Mouse (Mus musculus) bone marrow macrophage, adult 2 months (primary cell): ENCODE measurements around the gene Recql. TPM values are rescaled to one million over a fixed set of nuclear protein-coding genes. Genes with fewer than 3 reads are reported as not detected.

ENCODE experiments used
- H3K27ac ChIP-seq: 2 replicates; pipeline ENCODE4 v1.5.1; 2012; ENCODE audit warnings: low read depth, low read length; ENCODE audit not compliant: insufficient read depth
- H3K4me1 ChIP-seq: 2 replicates; pipeline ENCODE4 v1.6.1; 2012; ENCODE audit warnings: low read length; ENCODE audit not compliant: control insufficient read depth, insufficient read depth
- H3K4me3 ChIP-seq: 2 replicates; pipeline ENCODE4 v1.5.1; 2012; ENCODE audit warnings: mild to moderate bottlenecking, low read length, moderate library complexity; ENCODE audit not compliant: insufficient read depth
- CTCF ChIP-seq: IDR thresholded peaks from 2 replicates; pipeline ENCODE4 v1.5.1; 2012; ENCODE audit warnings: low read depth, mild to moderate bottlenecking, low read length, moderate library complexity
- POLR2A ChIP-seq: IDR thresholded peaks from 2 replicates; pipeline ENCODE4 v1.6.1; 2012; ENCODE audit warnings: mild to moderate bottlenecking, low read depth, low read length, borderline replicate concordance
- polyA plus RNA-seq: library from polyadenylated mRNA; stranded (reverse); fragments of >200 nt; gene quantifications from 2 replicates; pipeline ENCODE4 v1.2.4, GENCODE M21; 2012; ENCODE audit not compliant: missing spikeins, insufficient read depth, insufficient read length

Recql gene
- 24.7 and 32.4 TPM in 2 replicates for polyA plus RNA-seq

GRCm38 (mm10) chr6:142387011-142387754 lies at the start of gene Recql, which contains the start of gene Golt1b:
TSS of gene Recql (minus strand) at chr6:142387087.
TSS of gene Golt1b (plus strand) at chr6:142387221.
- peak within 1 kb of the TSS; percentile 98 for H3K4me3 ChIP-seq
- no peak within 1 kb of the TSS for H3K27ac ChIP-seq
- TF ChIP-seq CTCF (no peak), POLR2A (no peak)
- peaks cover 32% of the 10 kb centered on the region for H3K4me1 ChIP-seq

- Histone ChIP-seq H3K4me1 (peaks cover 6% of the 10 kb centered on the region), H3K4me3 (no peak overlapping the region), H3K27ac (no peak overlapping the region)
- no peak for TF ChIP-seq POLR2A
- TF ChIP-seq CTCF, result no peak
Measured at GRCm38 (mm10) chr6:142429072-142429471, 42.2 kb upstream of the Recql start.

GRCm38 (mm10) chr6:142424976-142425375 lies 38.1 kb upstream of the Recql start:
- Histone ChIP-seq H3K4me1 (peaks cover 6% of the 10 kb centered on the region), H3K27ac (no peak overlapping the region), H3K4me3 (no peak overlapping the region)
- no peak for TF ChIP-seq CTCF
- TF ChIP-seq POLR2A, result no peak

- no peak for TF ChIP-seq POLR2A
- TF ChIP-seq CTCF, result no peak
- H3K27ac ChIP-seq, result no peak overlapping the region
- peaks cover 9% of the 10 kb centered on the region for H3K4me1 ChIP-seq
- H3K4me3 ChIP-seq, result 0 out of 2 replicates have a peak overlapping the region, but pooled peaks have one; percentile 11
Measured at GRCm38 (mm10) chr6:142414597-142414996, 27.7 kb upstream of the Recql start.

- Histone ChIP-seq H3K27ac (no peak overlapping the region), H3K4me1 (peaks cover 9% of the 10 kb centered on the region), H3K4me3 (no peak overlapping the region)
- TF ChIP-seq CTCF (no peak), POLR2A (no peak)
Measured at GRCm38 (mm10) chr6:142413845-142414244, 27.0 kb upstream of the Recql start.

- no peak within 1 kb of the TSS for H3K27ac ChIP-seq
- TF ChIP-seq POLR2A (no peak), CTCF (no peak)
- peaks cover 9% of the 10 kb centered on the region for H3K4me1 ChIP-seq
- H3K4me3 ChIP-seq, result no peak within 1 kb of the TSS
Measured at GRCm38 (mm10) chr6:142412906-142413491, 26.1 kb upstream of the Recql start, which contains the start of gene Spx. TSS of gene Spx (plus strand) at chr6:142413441.

GRCm38 (mm10) chr6:142411140-142411539 lies 24.3 kb upstream of the Recql start:
- Histone ChIP-seq H3K27ac (no peak overlapping the region), H3K4me1 (peaks cover 9% of the 10 kb centered on the region), H3K4me3 (no peak overlapping the region)
- TF ChIP-seq CTCF (no peak), POLR2A (no peak)

GRCm38 (mm10) chr6:142395756-142396155 lies 8.9 kb upstream of the Recql start:
- no peak overlapping the region for H3K4me3 ChIP-seq
- H3K27ac ChIP-seq, result no peak overlapping the region
- H3K4me1 ChIP-seq, result peaks cover 12% of the 10 kb centered on the region
- TF ChIP-seq POLR2A, result no peak
- TF ChIP-seq CTCF, result no peak

- Histone ChIP-seq H3K27ac (no peak overlapping the region), H3K4me3 (no peak overlapping the region), H3K4me1 (peaks cover 21% of the 10 kb centered on the region)
- TF ChIP-seq CTCF (no peak), POLR2A (no peak)
Measured at GRCm38 (mm10) chr6:142394669-142395068, 7.8 kb upstream of the Recql start.

GRCm38 (mm10) chr6:142392312-142392711 lies 5.4 kb upstream of the Recql start:
- Histone ChIP-seq H3K4me1 (peaks cover 35% of the 10 kb centered on the region), H3K4me3 (no peak overlapping the region), H3K27ac (no peak overlapping the region)
- no peak for TF ChIP-seq CTCF
- TF ChIP-seq POLR2A, result no peak
